ENCODE assay signal across 8 mouse cellular contexts in genomic region chr9:61914917-61915300, GRCm38 (mm10). TPM values are rescaled to one million over a fixed set of nuclear protein-coding genes. Genes with fewer than 3 reads are reported as not detected.
DNase-seq lines count a peak whose midpoint lies in the region; ATAC-seq and TF ChIP-seq lines count a peak whose summit lies in the region.

No protein-coding gene starts in this region.

- intact Hi-C loops in heart, postnatal 25 days (cut with DNase I): loop anchor here (2.0 kb wide), 1 partner anchor 30 kb away; no protein-coding TSS in a partner anchor

- no peaks in the 10 kb centered on the region for H3K27me3 ChIP-seq in heart, embryonic 14.5 days (ENCODE audit: control insufficient read depth, insufficient read depth, low read length)
- no peaks in the 10 kb centered on the region for H3K27me3 ChIP-seq in G1E (ENCODE audit: insufficient read depth, low read length)
- H3K27me3 ChIP-seq in hindbrain, embryonic 13.5 days: no peaks in the 10 kb centered on the region

- H3K27ac ChIP-seq in heart, embryonic 14.5 days (replicated peaks in 1 of 2; ENCODE audit: control insufficient read depth in 1 of 2, insufficient read depth in 1 of 2, low read depth in 2 of 2, low read length in 2 of 2): peak overlapping the region; percentile 94 to 97
- H3K27ac ChIP-seq in hindbrain, embryonic 13.5 days: peak overlapping the region; percentile 91
- peak overlapping the region; percentile 84 for H3K27ac ChIP-seq in macrophage

- 4% methylated on average over 13 of the region's 13 CpGs for WGBS in heart, embryonic 14.5 days
- 3% methylated on average over 13 of the region's 13 CpGs for WGBS in hindbrain, embryonic 13.5 days
- WGBS in macrophage (ENCODE audit: missing documents): 7% methylated on average over 13 of the region's 13 CpGs

- ATAC-seq in heart, embryonic 14.5 days (ENCODE audit: insufficient number of reproducible peaks, insufficient read depth, low FRiP score, low read depth): no peak
- ATAC-seq in G1E (ENCODE audit: extremely low read depth, insufficient number of reproducible peaks, low FRiP score, poor library complexity, severe bottlenecking): no peak
- ATAC-seq in hindbrain, embryonic 13.5 days (ENCODE audit: low FRiP score): peak; percentile 11; the same call in 1 of the 2 replicates

- H3K36me3 ChIP-seq in heart, embryonic 14.5 days (ENCODE audit: control insufficient read depth, insufficient read depth, low read length): peaks cover 64% of the 10 kb centered on the region
- H3K36me3 ChIP-seq in G1E (replicated peaks) (peaks cover 70% of the 10 kb centered on the region), macrophage (ENCODE audit: inconsistent target) (peaks cover 22% of the 10 kb centered on the region)
- H3K36me3 ChIP-seq in hindbrain, embryonic 13.5 days: peaks cover 30% of the 10 kb centered on the region

- H3K4me1 ChIP-seq in heart, embryonic 14.5 days (ENCODE audit: control insufficient read depth in 2 of 2, insufficient read depth in 2 of 2, low read length in 2 of 2): peaks cover 0 to 5% of the 10 kb centered on the region in 2 experiments; a peak in 3 of 4 replicates
- H3K4me1 ChIP-seq in G1E (ENCODE audit: insufficient read depth, low read depth, low read length): peaks cover 49% of the 10 kb centered on the region
- peaks cover 25% of the 10 kb centered on the region for H3K4me1 ChIP-seq in hindbrain, embryonic 13.5 days (replicated peaks)

- H3K4me2 ChIP-seq in heart, embryonic 14.5 days (ENCODE audit: low read length): peak overlapping the region; percentile 87
- H3K4me2 ChIP-seq in hindbrain, embryonic 13.5 days: peak overlapping the region; percentile 88

- no peak for DNase-seq in heart, postnatal 25 days (ENCODE audit: low spot score)
- DNase-seq in G1E (ENCODE audit: low spot score): no peak
- no peak for DNase-seq in ovary, adult 18-20 months (ENCODE audit: low spot score)
- no peak for DNase-seq in urinary bladder, postnatal 14 days (ENCODE audit: low spot score)
- no peak for DNase-seq in layer of hippocampus, adult 8-10 months (ENCODE audit: low spot score in 2 of 2)

- peak overlapping the region; percentile 79 for H3K9ac ChIP-seq in heart, embryonic 14.5 days (ENCODE audit: low read length)
- peak overlapping the region; percentile 64 for H3K9ac ChIP-seq in hindbrain, embryonic 13.5 days

- TF ChIP-seq CTCF in G1E (IDR thresholded peaks at IDR 0.05; ENCODE audit: low read depth, low read length): no peak

- H3K79me2 ChIP-seq in macrophage (ENCODE audit: inconsistent target): peaks cover 10% of the 10 kb centered on the region

- peak overlapping the region; percentile 72 to 97 for H3K4me3 ChIP-seq in heart, embryonic 14.5 days (ENCODE audit: control insufficient read depth in 1 of 2, insufficient read depth in 1 of 2, low read depth in 1 of 2, low read length in 2 of 2)
- H3K4me3 ChIP-seq in G1E (ENCODE audit: low read depth, low read length) (peak overlapping the region; percentile 77), macrophage (ENCODE audit: inconsistent target) (peak overlapping the region; percentile 87)
- peak overlapping the region; percentile 95 for H3K4me3 ChIP-seq in hindbrain, embryonic 13.5 days

- H3K9me3 ChIP-seq in heart, embryonic 14.5 days (ENCODE audit: control insufficient read depth, low read length): no peaks in the 10 kb centered on the region
- H3K9me3 ChIP-seq in G1E (replicated peaks): no peaks in the 10 kb centered on the region
- H3K9me3 ChIP-seq in hindbrain, embryonic 13.5 days: no peaks in the 10 kb centered on the region

RNA-seq across cellular contexts. Expression of gene Rplp1, which starts 0.6 kb away (rescaled TPM):
- 1,046 and 1,160 TPM in 2 replicates for polyA plus RNA-seq in heart, embryonic 14.5 days (2014; fragmentation: Nextera tagmentation; extraction: Ambion mirVana)
- 1,000 to 10,000 TPM; 1,445 to 1,467 TPM for total RNA-seq in heart, postnatal 25 days (2021)
- total RNA-seq in G1E (2014; fragmentation: Nextera tagmentation) (2,957 and 3,127 TPM in 2 replicates), G1E (2017) (4,483 and 5,713 TPM in 2 replicates)
- polyA plus RNA-seq in G1E (2012) (43,340 and 52,062 TPM in 2 replicates), macrophage (2018) (1,141 to 4,325 TPM (median 4,017 TPM) in 3 replicates)
- 917 and 923 TPM in 2 replicates for polyA plus RNA-seq in hindbrain, embryonic 13.5 days (2015; fragmentation: Nextera tagmentation; extraction: Ambion mirVana)
- 100 to 1,000 TPM in 1 of 26 experiments, 10 to 100 TPM in 25; 12.6 to 533 (median 36.3) TPM for total RNA-seq in macrophage (2018; cell fraction: chromatin; rRNA removed)
- 1,000 to 10,000 TPM; 1,300 to 3,183 (median 2,016) TPM for total RNA-seq in macrophage (2018; cell fraction: cytosol; rRNA removed)
- 100 to 1,000 TPM; 166 to 510 (median 338) TPM for total RNA-seq in macrophage (2018; cell fraction: nucleus; rRNA removed)
- 1,000 to 10,000 TPM; 1,353 to 1,799 (median 1,659) TPM for total RNA-seq in layer of hippocampus, adult 8-10 months (2022)

RNA-seq across cellular contexts. Expression of gene Kif23, which starts 31.7 kb away (rescaled TPM):
- 77.1 and 82.9 TPM in 2 replicates for polyA plus RNA-seq in heart, embryonic 14.5 days (2014; fragmentation: Nextera tagmentation; extraction: Ambion mirVana)
- total RNA-seq in heart, postnatal 25 days (2021): 1 to 10 TPM; 3.5 to 3.7 TPM
- 280 and 288 TPM in 2 replicates for total RNA-seq in G1E (2014; fragmentation: Nextera tagmentation)
- total RNA-seq in G1E (2017): 188 and 271 TPM in 2 replicates
- 36.0 and 48.7 TPM in 2 replicates for polyA plus RNA-seq in G1E (2012)
- polyA plus RNA-seq in hindbrain, embryonic 13.5 days (2015; fragmentation: Nextera tagmentation; extraction: Ambion mirVana): 18.6 and 22.2 TPM in 2 replicates
- total RNA-seq in macrophage (2018; cell fraction: chromatin; rRNA removed): 100 to 1,000 TPM in 3 of 26 experiments, 10 to 100 TPM in 13, 1 to 10 TPM in 10; 1.9 to 170 (median 15.8) TPM
- total RNA-seq in macrophage (2018; cell fraction: cytosol; rRNA removed): 10 to 100 TPM in 12 of 26 experiments, 1 to 10 TPM in 14; 5.1 to 45.3 (median 8.1) TPM
- 100 to 1,000 TPM in 1 of 26 experiments, 10 to 100 TPM in 14, 1 to 10 TPM in 11; 3.7 to 116 (median 11.9) TPM for total RNA-seq in macrophage (2018; cell fraction: nucleus; rRNA removed)
- 20.8 to 75.1 TPM (median 22.7 TPM) in 3 replicates for polyA plus RNA-seq in macrophage (2018)
- 1 to 10 TPM in 3 of 4 experiments, under 1 TPM in 1; 0.91 to 2.7 (median 1.9) TPM for total RNA-seq in layer of hippocampus, adult 8-10 months (2022)

Comparison
In these comparisons a context has a peak if more than half of its experiments do, and no peak if none do; other contexts are left out.
1. RNA of gene Rplp1, which starts 0.6 kb away (polyA plus RNA-seq): 43,340 to 52,062 TPM in G1E; 1,046 to 1,160 TPM in heart, embryonic 14.5 days, 1,141 to 4,325 TPM in macrophage and 917 to 923 TPM in hindbrain, embryonic 13.5 days; every median in the first group is over 10 times any median in the second.
2. Peak in every context shown above with its lines, with median percentiles within 50 percentile points of each other: H3K27ac ChIP-seq and H3K4me3 ChIP-seq.